Mouse (Mus musculus) midbrain, postnatal 0 days (tissue): ENCODE measurements around the gene Lgi2. TPM values are rescaled to one million over a fixed set of nuclear protein-coding genes. Genes with fewer than 3 reads are reported as not detected.

ENCODE experiments used
- ATAC-seq: fragments of 200-750 bp; cut with Nextera tagmentation; 2 replicates; pipeline ENCODE4 v1.8.0; 2017; ENCODE audit warnings: moderate number of reproducible peaks, mild to moderate bottlenecking, moderate TSS enrichment, moderate library complexity; ENCODE audit not compliant: low FRiP score
- DNase-seq: peaks from one replicate; pipeline ENCODE4 v3.0.0-alpha.2; 2015; ENCODE audit warnings: low spot score
- H3K27ac ChIP-seq: fragments of 300-500 bp; sonication (generic); 2 replicates; pipeline ENCODE4 v1.5.1; 2014; ENCODE audit warnings: low read depth, mild to moderate bottlenecking, low read length, mixed read lengths
- H3K27me3 ChIP-seq: fragments of 300-500 bp; sonication (generic); 2 replicates; pipeline ENCODE4 v1.6.1; 2014; ENCODE audit warnings: low read length, control low read depth, mixed read lengths; ENCODE audit not compliant: insufficient read depth
- H3K36me3 ChIP-seq: fragments of 300-500 bp; sonication (generic); 2 replicates; pipeline ENCODE4 v1.6.1; 2014; ENCODE audit warnings: low read length, control low read depth, mixed read lengths; ENCODE audit not compliant: insufficient read depth
- H3K4me1 ChIP-seq: fragments of 300-500 bp; sonication (generic); 2 replicates; pipeline ENCODE4 v1.6.1; 2014; ENCODE audit warnings: mild to moderate bottlenecking, control low read depth, antibody characterized with exemption, low read length, mixed read lengths; ENCODE audit not compliant: insufficient read depth
- H3K4me2 ChIP-seq: fragments of 300-500 bp; sonication (generic); 2 replicates; pipeline ENCODE4 v1.6.1; 2014; ENCODE audit warnings: low read depth, mild to moderate bottlenecking, low read length, mixed read lengths; ENCODE audit not compliant: poor library complexity, severe bottlenecking
- H3K4me3 ChIP-seq: fragments of 300-500 bp; sonication (generic); 2 replicates; pipeline ENCODE4 v1.5.1; 2014; ENCODE audit warnings: low read depth, mild to moderate bottlenecking, low read length, moderate library complexity
- H3K9ac ChIP-seq: fragments of 300-500 bp; sonication (generic); replicated peaks from 2 replicates; pipeline ENCODE4 v1.6.1; 2014; ENCODE audit warnings: mild to moderate bottlenecking, low read length, moderate library complexity, mixed read lengths; ENCODE audit not compliant: poor library complexity, severe bottlenecking
- H3K9me3 ChIP-seq: fragments of 300-500 bp; sonication (generic); 2 replicates; pipeline ENCODE4 v1.6.1; 2016; ENCODE audit warnings: low read length, control low read depth
- CTCF ChIP-seq: IDR thresholded peaks from 2 replicates; pipeline ENCODE4 v1.5.1; 2016; ENCODE audit warnings: antibody characterized with exemption, mild to moderate bottlenecking
- WGBS: fragments of 180-500 bp; shearing (Covaris S2); extraction: QIAGEN DNeasy Blood & Tissue Kit; methylation state at CpG from one replicate; pipeline ENCODE4 v1.1.7; 2014; 5-methylcytosine and 5-hydroxymethylcytosine counted together
- polyA plus RNA-seq: library from polyadenylated mRNA; unstranded; fragments of >200 nt; fragmentation: Nextera tagmentation; extraction: Ambion mirVana; gene quantifications from 2 replicates; pipeline ENCODE4 v1.2.1, GENCODE M21; 2015
- total RNA-seq: library from RNA; depleted of rRNA; stranded (reverse); fragments of >200 nt; gene quantifications from 2 replicates; pipeline ENCODE4 v1.2.3, GENCODE M21; 2014; rRNA removed

Lgi2 gene
- total and polyA plus RNA-seq, 2 experiments from 2014 or later: 9.8 to 24.0 TPM

- Histone ChIP-seq H3K4me3 (no peak overlapping the region), H3K9ac (no peak overlapping the region), H3K36me3 (no peaks in the 10 kb centered on the region), H3K4me1 (no peaks in the 10 kb centered on the region), H3K9me3 (no peaks in the 10 kb centered on the region), H3K27me3 (no peaks in the 10 kb centered on the region), H3K27ac (no peak overlapping the region), H3K4me2 (no peak overlapping the region)
- ATAC-seq: no peak
- TF ChIP-seq CTCF: no peak
- DNase-seq: no peak
- 65% methylated on average over 13 of the region's 14 CpGs for WGBS
Measured at GRCm38 (mm10) chr5:52495671-52496070, 70.6 kb downstream of the Lgi2 start.

- Histone ChIP-seq H3K36me3 (no peaks in the 10 kb centered on the region), H3K4me3 (no peak overlapping the region), H3K27me3 (no peaks in the 10 kb centered on the region), H3K4me2 (no peak overlapping the region), H3K4me1 (no peaks in the 10 kb centered on the region), H3K9me3 (no peaks in the 10 kb centered on the region), H3K9ac (no peak overlapping the region), H3K27ac (no peak overlapping the region)
- TF ChIP-seq CTCF: no peak
- no peak for ATAC-seq
- 84% methylated on average over 6 of the region's 6 CpGs for WGBS
- no peak for DNase-seq
Measured at GRCm38 (mm10) chr5:52491496-52491895, 74.8 kb downstream of the Lgi2 start.

GRCm38 (mm10) chr5:52487559-52488430, 78.5 kb downstream of the Lgi2 start:
- ATAC-seq: no peak
- 86% methylated on average over 13 of the region's 13 CpGs for WGBS
- H3K4me2 ChIP-seq: no peak overlapping the region
- H3K36me3 ChIP-seq: no peaks in the 10 kb centered on the region
- no peak for TF ChIP-seq CTCF
- no peak overlapping the region for H3K4me3 ChIP-seq
- H3K9ac ChIP-seq: no peak overlapping the region
- no peaks in the 10 kb centered on the region for H3K4me1 ChIP-seq
- no peaks in the 10 kb centered on the region for H3K27me3 ChIP-seq
- H3K9me3 ChIP-seq: no peaks in the 10 kb centered on the region
- no peak for DNase-seq
- H3K27ac ChIP-seq: no peak overlapping the region

Other genes with a start within 250 kb of the Lgi2 start
- 2.5 and 3.0 TPM in 2 replicates for gene Sod3, start 202.7 kb downstream of the Lgi2 start, total RNA-seq
- 4.0 and 4.3 TPM in 2 replicates for gene Sod3, start 202.7 kb downstream of the Lgi2 start, polyA plus RNA-seq
- gene Ccdc149, start 94.9 kb downstream of the Lgi2 start, total RNA-seq: 19.9 and 21.2 TPM in 2 replicates
- 13.8 and 14.1 TPM in 2 replicates for gene Ccdc149, start 94.9 kb downstream of the Lgi2 start, polyA plus RNA-seq
- gene Sepsecs, start 103.2 kb upstream of the Lgi2 start, total RNA-seq: 7.7 and 11.2 TPM in 2 replicates
- gene Sepsecs, start 103.2 kb upstream of the Lgi2 start, polyA plus RNA-seq: 4.7 and 4.8 TPM in 2 replicates
- 2.7 and 3.7 TPM in 2 replicates for gene Pi4k2b, start 175.1 kb upstream of the Lgi2 start, total RNA-seq
- gene Pi4k2b, start 175.1 kb upstream of the Lgi2 start, polyA plus RNA-seq: 1.3 and 1.6 TPM in 2 replicates
- 10.7 and 12.7 TPM in 2 replicates for gene Zcchc4, start 208.9 kb upstream of the Lgi2 start, total RNA-seq
- gene Zcchc4, start 208.9 kb upstream of the Lgi2 start, polyA plus RNA-seq: 6.8 and 7.3 TPM in 2 replicates